Mouse (Mus musculus): ENCODE results near the gene Ip6k3. TPM values are rescaled to one million over a fixed set of nuclear protein-coding genes. Genes with fewer than 3 reads are reported as not detected.

The Ip6k3 gene
- polyA plus RNA-seq, 1 experiment from 2014 or later, result 0.25 TPM

DNA sequence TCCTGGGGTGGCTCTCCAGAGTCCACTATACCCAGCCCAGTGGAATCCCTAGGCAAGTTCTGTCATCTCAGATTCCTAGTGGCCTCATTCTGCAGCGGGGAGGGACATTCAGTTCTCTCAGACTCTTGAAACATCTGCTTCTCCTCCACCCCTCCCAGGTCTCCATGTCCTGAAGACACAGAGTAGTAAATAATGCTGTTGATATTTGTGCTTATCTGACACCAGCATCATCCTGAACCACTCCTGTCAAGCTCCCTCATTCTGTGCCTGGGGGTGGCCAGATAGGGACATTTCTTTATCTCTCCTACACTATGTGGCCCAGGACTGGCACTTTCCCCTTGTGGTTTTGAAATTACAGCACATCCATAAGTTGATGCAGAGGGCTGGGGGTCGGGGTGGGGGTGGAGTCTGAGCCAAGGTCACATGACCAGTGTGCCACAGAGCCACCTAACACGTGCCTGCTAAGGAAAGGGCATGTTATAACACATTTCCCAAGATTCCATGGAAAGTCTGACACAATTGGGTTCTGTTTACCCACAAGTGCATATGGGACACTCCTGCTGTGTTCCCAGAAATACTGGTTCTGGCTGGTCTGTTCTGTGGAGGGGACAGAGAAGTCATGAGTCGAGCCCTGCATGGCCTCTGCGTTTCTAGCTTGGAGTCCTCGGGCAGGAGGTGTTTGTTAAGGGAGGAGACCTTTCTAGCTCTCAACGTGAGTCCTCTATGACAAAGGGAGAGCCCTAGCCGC is 14.4 kb downstream of the Ip6k3 start:
- Histone ChIP-seq H3K4me2 (ENCODE audit: low read depth) (no peak overlapping the region), H3K27me3 (ENCODE audit: control insufficient read depth, insufficient read depth, low read length) (no peaks in the 10 kb centered on the region), H3K4me3 (ENCODE audit: low read depth, low read length) (no peak overlapping the region), H3K36me3 (ENCODE audit: control insufficient read depth, insufficient read depth, low read length) (no peaks in the 10 kb centered on the region), H3K27ac (ENCODE audit: low read depth, low read length) (no peak overlapping the region), H3K9ac (ENCODE audit: low read length) (0 out of 2 replicates have a peak overlapping the region, but pooled peaks have one; percentile 24), H3K4me1 (ENCODE audit: control insufficient read depth, insufficient read depth, low read length) (peaks cover 13% of the 10 kb centered on the region; the same call in 1 of the 2 replicates), H3K9me3 (ENCODE audit: control insufficient read depth, low read length) (no peaks in the 10 kb centered on the region)
- ATAC-seq (ENCODE audit: insufficient read depth, low FRiP score, low TSS enrichment) (no peak), DNase-seq (ENCODE audit: low spot score) (no peak)
- 67% methylated on average over 8 of the region's 8 CpGs for WGBS

DNA sequence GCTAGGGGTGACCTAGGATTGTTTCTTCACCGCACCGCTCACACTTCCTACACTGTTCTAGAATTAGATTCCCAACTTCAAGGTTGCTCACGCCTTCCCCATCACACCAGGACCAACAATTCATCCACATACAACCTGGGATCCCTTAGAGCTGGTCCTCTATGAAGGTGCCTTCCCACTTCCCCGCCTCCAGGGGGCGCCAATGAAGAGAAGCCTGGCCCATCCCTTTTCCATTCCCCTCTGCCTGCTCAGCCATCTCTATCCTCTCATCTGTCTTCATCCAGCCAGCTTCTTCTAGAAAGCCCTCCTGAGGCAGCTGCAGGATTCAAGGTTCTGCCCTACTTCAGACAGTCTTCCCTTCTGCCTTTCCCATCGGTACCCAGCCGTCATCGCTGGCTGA is 16.2 kb downstream of the Ip6k3 start:
- H3K9ac ChIP-seq (ENCODE audit: low read length), result no peak overlapping the region
- H3K27ac ChIP-seq (ENCODE audit: low read depth, low read length), result no peak overlapping the region
- H3K27me3 ChIP-seq (ENCODE audit: control insufficient read depth, insufficient read depth, low read length), result no peaks in the 10 kb centered on the region
- ATAC-seq (ENCODE audit: insufficient read depth, low FRiP score, low TSS enrichment) (no peak), DNase-seq (ENCODE audit: low spot score) (no peak)
- H3K4me1 ChIP-seq (ENCODE audit: control insufficient read depth, insufficient read depth, low read length), result peaks cover 16% of the 10 kb centered on the region; the same call in 1 of the 2 replicates
- H3K4me2 ChIP-seq (ENCODE audit: low read depth), result no peak overlapping the region
- WGBS, result 72% methylated on average over 8 of the region's 8 CpGs
- H3K36me3 ChIP-seq (ENCODE audit: control insufficient read depth, insufficient read depth, low read length), result no peaks in the 10 kb centered on the region
- no peaks in the 10 kb centered on the region for H3K9me3 ChIP-seq (ENCODE audit: control insufficient read depth, low read length)
- no peak overlapping the region for H3K4me3 ChIP-seq (ENCODE audit: low read depth, low read length)

DNA sequence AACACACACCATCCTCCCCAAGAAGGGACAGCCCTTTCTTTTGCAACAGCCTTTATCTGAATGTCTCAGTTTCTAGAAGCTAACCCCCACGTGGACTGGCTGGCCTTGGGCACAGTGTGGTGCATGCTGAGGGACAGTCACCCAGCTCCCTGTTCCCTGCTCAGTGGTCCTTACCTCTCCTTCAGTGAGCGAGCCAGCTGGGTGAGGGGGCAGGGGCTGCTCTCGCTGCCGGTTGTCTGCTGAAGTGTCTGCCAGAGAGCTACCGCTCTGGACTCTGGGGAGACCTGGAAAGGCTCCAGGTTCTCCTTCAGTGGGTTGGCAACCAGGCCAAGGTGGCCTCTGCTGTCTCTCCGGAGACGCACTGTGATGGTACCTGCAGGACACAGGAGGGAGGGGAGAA is 16.7 kb downstream of the Ip6k3 start:
- H3K4me3 ChIP-seq (ENCODE audit: low read depth, low read length), result no peak overlapping the region
- no peak overlapping the region for H3K27ac ChIP-seq (ENCODE audit: low read depth, low read length)

DNA sequence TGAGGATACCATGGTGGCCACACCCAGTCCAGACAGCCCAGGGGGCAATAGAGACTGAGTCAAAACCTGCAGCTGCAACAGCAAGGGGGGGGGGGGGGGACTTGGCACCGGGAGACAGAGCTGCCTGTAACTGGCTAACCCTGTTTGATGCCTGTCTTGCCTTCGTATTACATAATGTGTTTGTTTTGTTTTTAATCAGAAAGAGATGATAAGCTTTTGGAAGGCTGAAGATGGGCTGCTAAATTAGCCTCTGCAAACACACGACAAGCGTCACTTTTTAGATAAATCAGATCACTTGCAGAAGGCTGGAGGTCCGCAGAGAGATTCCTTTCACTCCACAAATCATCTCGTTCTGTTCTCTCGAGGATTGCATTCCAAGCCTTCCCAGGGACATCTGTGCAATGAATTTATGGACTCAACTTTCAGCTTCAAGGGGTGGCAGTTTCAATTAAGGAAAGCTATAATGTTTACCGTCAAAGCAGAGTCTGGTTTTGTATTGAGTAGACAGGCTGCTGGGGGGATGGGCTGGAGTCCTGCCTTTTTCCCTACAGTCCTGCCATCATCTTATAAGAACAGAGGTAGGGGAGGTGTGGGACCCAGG is 21.2 kb downstream of the Ip6k3 start:
- Histone ChIP-seq H3K9me3 (ENCODE audit: control insufficient read depth, low read length) (no peaks in the 10 kb centered on the region), H3K27ac (ENCODE audit: low read depth, low read length) (peak overlapping the region; percentile 3; the same call in 1 of the 2 replicates)
- ATAC-seq (ENCODE audit: insufficient read depth, low FRiP score, low TSS enrichment), result no peak

More for the DNA sequence above, 16.7 kb downstream of the Ip6k3 start:
- H3K36me3 ChIP-seq (ENCODE audit: control insufficient read depth, insufficient read depth, low read length), result no peaks in the 10 kb centered on the region
- no peaks in the 10 kb centered on the region for H3K9me3 ChIP-seq (ENCODE audit: control insufficient read depth, low read length)
- H3K4me2 ChIP-seq (ENCODE audit: low read depth), result no peak overlapping the region
- H3K9ac ChIP-seq (ENCODE audit: low read length), result no peak overlapping the region
- H3K27me3 ChIP-seq (ENCODE audit: control insufficient read depth, insufficient read depth, low read length), result no peaks in the 10 kb centered on the region
- no peak for ATAC-seq (ENCODE audit: insufficient read depth, low FRiP score, low TSS enrichment)
- peaks cover 16% of the 10 kb centered on the region for H3K4me1 ChIP-seq (ENCODE audit: control insufficient read depth, insufficient read depth, low read length)
- WGBS, result 81% methylated on average over 7 of the region's 7 CpGs
- DNase-seq (ENCODE audit: low spot score), result no peak

DNA sequence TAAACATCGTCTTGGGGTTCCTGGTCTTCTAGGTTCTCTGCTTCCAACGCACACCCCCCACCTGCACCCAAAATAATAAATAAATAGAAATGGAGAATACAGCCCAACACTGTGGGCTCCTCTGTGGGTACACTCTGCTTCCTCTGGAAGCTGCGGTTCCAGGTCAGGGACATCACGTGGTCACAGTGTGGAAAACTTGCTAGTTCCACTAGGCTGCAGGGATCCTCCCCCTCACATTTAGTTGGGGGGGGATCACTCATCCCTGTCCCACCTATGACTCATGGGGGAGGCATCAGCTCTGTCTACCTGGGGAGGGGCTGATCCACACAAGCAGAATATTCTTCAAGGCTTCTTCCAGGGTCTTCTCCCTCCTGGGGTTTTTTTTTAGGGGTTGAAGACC is 23.4 kb downstream of the Ip6k3 start:
- Histone ChIP-seq H3K9me3 (ENCODE audit: control insufficient read depth, low read length) (no peaks in the 10 kb centered on the region), H3K4me2 (ENCODE audit: low read depth) (no peak overlapping the region), H3K27me3 (ENCODE audit: control insufficient read depth, insufficient read depth, low read length) (no peaks in the 10 kb centered on the region), H3K4me1 (ENCODE audit: control insufficient read depth, insufficient read depth, low read length) (peaks cover 23% of the 10 kb centered on the region), H3K9ac (ENCODE audit: low read length) (no peak overlapping the region), H3K36me3 (ENCODE audit: control insufficient read depth, insufficient read depth, low read length) (no peaks in the 10 kb centered on the region), H3K4me3 (ENCODE audit: low read depth, low read length) (no peak overlapping the region), H3K27ac (ENCODE audit: low read depth, low read length) (no peak overlapping the region)
- ATAC-seq (ENCODE audit: insufficient read depth, low FRiP score, low TSS enrichment) (no peak), DNase-seq (ENCODE audit: low spot score) (no peak)
- WGBS, result 72% methylated on average over 4 of the region's 4 CpGs

More for the DNA sequence above, 21.2 kb downstream of the Ip6k3 start:
- Histone ChIP-seq H3K27me3 (ENCODE audit: control insufficient read depth, insufficient read depth, low read length) (no peaks in the 10 kb centered on the region), H3K4me2 (ENCODE audit: low read depth) (no peak overlapping the region), H3K36me3 (ENCODE audit: control insufficient read depth, insufficient read depth, low read length) (no peaks in the 10 kb centered on the region), H3K4me1 (ENCODE audit: control insufficient read depth, insufficient read depth, low read length) (peaks cover 17% of the 10 kb centered on the region), H3K9ac (ENCODE audit: low read length) (peak overlapping the region; percentile 14; the same call in 1 of the 2 replicates), H3K4me3 (ENCODE audit: low read depth, low read length) (no peak overlapping the region)
- DNase-seq (ENCODE audit: low spot score), result no peak
- WGBS, result 22% methylated on average over 8 of the region's 8 CpGs

DNA sequence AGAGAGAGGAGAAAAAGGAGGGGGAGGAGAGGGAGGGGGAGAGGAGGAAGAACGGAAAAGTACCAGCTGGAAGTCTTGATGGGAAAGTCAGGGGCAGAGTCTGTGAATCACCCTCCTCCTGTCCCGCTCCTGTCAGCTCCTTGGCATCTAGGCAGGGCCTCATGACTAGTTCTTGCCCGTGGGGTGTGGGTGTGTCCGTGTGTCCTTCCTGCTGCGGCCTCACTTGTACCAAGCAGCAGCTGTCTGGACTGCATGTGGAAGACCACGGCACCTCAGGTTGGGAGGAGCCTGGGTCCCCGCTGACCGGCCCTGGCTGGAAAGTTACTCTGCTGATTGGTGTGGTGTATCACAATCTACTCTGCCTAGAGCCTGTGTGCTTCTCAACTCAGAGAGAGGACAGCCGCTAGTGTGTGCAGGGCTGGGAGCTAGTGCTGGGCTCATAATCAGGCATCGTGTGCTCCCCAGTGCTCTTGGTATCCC is 25.6 kb downstream of the Ip6k3 start:
- DNase-seq (ENCODE audit: low spot score), result no peak
- Histone ChIP-seq H3K27me3 (ENCODE audit: control insufficient read depth, insufficient read depth, low read length) (no peaks in the 10 kb centered on the region), H3K4me1 (ENCODE audit: control insufficient read depth, insufficient read depth, low read length) (peaks cover 23% of the 10 kb centered on the region), H3K4me3 (ENCODE audit: low read depth, low read length) (no peak overlapping the region), H3K4me2 (ENCODE audit: low read depth) (no peak overlapping the region), H3K36me3 (ENCODE audit: control insufficient read depth, insufficient read depth, low read length) (no peaks in the 10 kb centered on the region), H3K9me3 (ENCODE audit: control insufficient read depth, low read length) (no peaks in the 10 kb centered on the region), H3K27ac (ENCODE audit: low read depth, low read length) (no peak overlapping the region), H3K9ac (ENCODE audit: low read length) (no peak overlapping the region)
- WGBS, result 44% methylated on average over 10 of the region's 10 CpGs
- no peak for ATAC-seq (ENCODE audit: insufficient read depth, low FRiP score, low TSS enrichment)

DNA sequence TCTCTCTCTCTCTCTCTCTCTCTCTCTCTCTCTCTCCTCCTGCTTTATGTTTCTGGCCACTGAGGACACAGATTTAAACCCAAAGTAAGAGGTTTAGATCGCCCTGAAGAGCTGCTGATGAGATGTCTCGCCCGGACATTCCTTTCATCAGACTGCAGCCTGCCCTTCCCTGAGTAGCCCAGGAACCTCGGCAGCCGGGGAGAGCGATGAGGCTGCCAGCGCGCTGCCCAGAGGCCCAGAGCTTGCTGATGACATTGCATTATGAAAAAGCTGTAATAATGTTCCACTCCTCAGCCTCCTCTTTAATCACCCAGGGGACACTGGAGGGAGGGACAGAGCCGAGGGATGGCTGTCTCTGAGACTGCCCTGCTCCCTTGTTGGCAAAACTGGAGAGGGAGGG is 27.3 kb downstream of the Ip6k3 start:
- Histone ChIP-seq H3K9me3 (ENCODE audit: control insufficient read depth, low read length) (no peaks in the 10 kb centered on the region), H3K36me3 (ENCODE audit: control insufficient read depth, insufficient read depth, low read length) (no peaks in the 10 kb centered on the region), H3K9ac (ENCODE audit: low read length) (no peak overlapping the region), H3K27ac (ENCODE audit: low read depth, low read length) (no peak overlapping the region), H3K4me3 (ENCODE audit: low read depth, low read length) (no peak overlapping the region), H3K4me2 (ENCODE audit: low read depth) (no peak overlapping the region), H3K4me1 (ENCODE audit: control insufficient read depth, insufficient read depth, low read length) (peaks cover 14% of the 10 kb centered on the region; the same call in 1 of the 2 replicates), H3K27me3 (ENCODE audit: control insufficient read depth, insufficient read depth, low read length) (no peaks in the 10 kb centered on the region)
- 67% methylated on average over 9 of the region's 9 CpGs for WGBS
- ATAC-seq (ENCODE audit: insufficient read depth, low FRiP score, low TSS enrichment) (no peak), DNase-seq (ENCODE audit: low spot score) (no peak)

DNA sequence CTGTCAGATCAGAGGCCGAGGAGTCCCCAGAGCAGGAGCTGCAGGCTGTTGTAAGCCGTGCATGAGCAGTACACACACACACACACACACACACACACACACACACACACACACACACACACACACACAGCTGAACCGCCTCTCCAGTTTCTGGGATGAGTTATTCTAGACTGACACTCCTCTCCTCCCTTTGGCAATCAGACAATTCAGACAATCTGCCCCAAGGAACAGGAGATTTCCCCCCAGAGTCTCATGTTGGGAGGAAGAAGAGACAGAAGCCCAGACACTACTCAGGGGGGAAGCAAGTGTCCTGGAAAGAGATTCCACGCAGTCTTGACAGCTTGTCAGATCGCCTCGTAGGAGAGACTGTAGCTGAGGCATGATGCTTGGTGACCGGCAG is 28.3 kb downstream of the Ip6k3 start:
- no peak overlapping the region for H3K27ac ChIP-seq (ENCODE audit: low read depth, low read length)
- no peak for ATAC-seq (ENCODE audit: insufficient read depth, low FRiP score, low TSS enrichment)
- 52% methylated on average over 7 of the region's 7 CpGs for WGBS

DNA sequence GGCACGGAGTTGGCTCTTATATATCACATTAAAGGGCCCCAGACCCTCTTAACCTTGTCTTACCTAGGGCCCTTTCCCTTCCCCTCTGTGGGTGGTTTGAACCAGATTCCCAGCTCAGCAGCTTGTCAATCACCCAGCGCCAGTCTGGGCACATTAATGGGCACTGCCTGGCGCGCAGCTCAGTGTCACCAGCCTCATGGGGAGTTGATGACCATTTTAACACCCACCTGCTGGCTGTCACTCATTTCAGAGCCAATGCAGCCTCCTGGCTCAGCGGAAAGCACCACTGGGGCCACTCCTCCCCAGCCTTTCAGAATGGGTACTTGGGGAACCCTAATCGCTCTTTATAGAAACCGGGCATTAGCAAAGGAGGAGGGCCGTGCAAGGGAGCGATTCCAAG is 29.2 kb downstream of the Ip6k3 start:
- Histone ChIP-seq H3K27me3 (ENCODE audit: control insufficient read depth, insufficient read depth, low read length) (no peaks in the 10 kb centered on the region), H3K9ac (ENCODE audit: low read length) (no peak overlapping the region), H3K4me1 (ENCODE audit: control insufficient read depth, insufficient read depth, low read length) (peaks cover 14% of the 10 kb centered on the region; the same call in 1 of the 2 replicates), H3K4me3 (ENCODE audit: low read depth, low read length) (no peak overlapping the region), H3K4me2 (ENCODE audit: low read depth) (no peak overlapping the region), H3K36me3 (ENCODE audit: control insufficient read depth, insufficient read depth, low read length) (no peaks in the 10 kb centered on the region), H3K27ac (ENCODE audit: low read depth, low read length) (no peak overlapping the region), H3K9me3 (ENCODE audit: control insufficient read depth, low read length) (no peaks in the 10 kb centered on the region)
- DNase-seq (ENCODE audit: low spot score) (no peak), ATAC-seq (ENCODE audit: insufficient read depth, low FRiP score, low TSS enrichment) (no peak)
- WGBS, result 65% methylated on average over 9 of the region's 9 CpGs

More for the DNA sequence above, 28.3 kb downstream of the Ip6k3 start:
- Histone ChIP-seq H3K4me1 (ENCODE audit: control insufficient read depth, insufficient read depth, low read length) (peaks cover 14% of the 10 kb centered on the region; the same call in 1 of the 2 replicates), H3K4me3 (ENCODE audit: low read depth, low read length) (no peak overlapping the region), H3K9ac (ENCODE audit: low read length) (no peak overlapping the region), H3K36me3 (ENCODE audit: control insufficient read depth, insufficient read depth, low read length) (no peaks in the 10 kb centered on the region), H3K27me3 (ENCODE audit: control insufficient read depth, insufficient read depth, low read length) (no peaks in the 10 kb centered on the region), H3K9me3 (ENCODE audit: control insufficient read depth, low read length) (no peaks in the 10 kb centered on the region), H3K4me2 (ENCODE audit: low read depth) (no peak overlapping the region)
- no peak for DNase-seq (ENCODE audit: low spot score)

All from neural tube, embryonic 11.5 days (tissue).